Mouse (Mus musculus): ENCODE results near the gene Fam151a.

DNA sequence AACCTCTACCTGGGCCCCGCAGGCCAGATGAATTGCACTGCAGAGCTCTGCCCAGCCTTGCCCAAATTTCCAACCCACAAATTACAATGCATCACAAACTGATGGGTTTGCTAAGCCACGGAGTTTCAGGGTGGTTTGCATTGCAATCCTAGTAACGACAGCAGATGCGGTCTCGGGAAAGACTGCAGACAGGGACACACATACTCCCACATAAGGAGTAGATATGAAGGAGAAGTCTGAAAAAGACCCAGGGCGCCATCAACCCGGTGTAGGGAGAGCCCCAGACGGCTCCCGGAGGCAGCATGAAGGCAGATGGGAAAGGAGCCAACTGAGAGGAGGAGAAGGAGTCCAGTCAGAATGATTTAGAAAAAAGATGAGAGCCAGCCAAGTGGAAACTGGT, 56.0 kb downstream of the Fam151a start:
- TF ChIP-seq CTCF (IDR thresholded peaks at IDR 0.05; ENCODE audit: low read depth, low read length) = no peak
- TF ChIP-seq POLR2A (IDR thresholded peaks at IDR 0.05; ENCODE audit: insufficient read depth, low read length) = no peak
